Mouse (Mus musculus) CH12.LX (cell line): ENCODE data around the gene Dlg2.

Experiments
- CTCF ChIP-seq, 2 experiments: IDR thresholded peaks in 1 of 2; conservative IDR thresholded peaks in 1 of 2; 2 replicates each; pipeline ENCODE4 v1.5.1; 2011 to 2012; ENCODE audit warnings: low read depth in 2 of 2, low read length in 2 of 2, improper control_type of control experiment in 1 of 2, inconsistent platforms in 1 of 2, mild to moderate bottlenecking in 1 of 2, moderate library complexity in 1 of 2
- EP300 ChIP-seq: IDR thresholded peaks from 2 replicates; pipeline ENCODE4 v1.6.1; 2011; ENCODE audit warnings: low read length, improper control_type of control experiment
- ETS1 ChIP-seq: conservative IDR thresholded peaks from 2 replicates; pipeline ENCODE4 v1.6.1; 2012; ENCODE audit warnings: low read depth, mild to moderate bottlenecking, inconsistent platforms, low read length, improper control_type of control experiment, moderate library complexity
- MAX ChIP-seq: IDR thresholded peaks from 2 replicates; pipeline ENCODE4 v1.6.1; 2011; ENCODE audit warnings: low read length, improper control_type of control experiment
- MAZ ChIP-seq: IDR thresholded peaks from 2 replicates; pipeline ENCODE4 v1.6.1; 2012; ENCODE audit warnings: low read depth, mild to moderate bottlenecking, inconsistent platforms, low read length, improper control_type of control experiment, moderate library complexity
- NELFE ChIP-seq: IDR thresholded peaks from 2 replicates; pipeline ENCODE4 v1.6.1; 2011; ENCODE audit warnings: low read depth, low read length, improper control_type of control experiment
- POLR2A ChIP-seq: IDR thresholded peaks from 2 replicates; pipeline ENCODE4 v1.6.1; 2011; ENCODE audit warnings: low read depth, mild to moderate bottlenecking, improper control_type of control experiment, low read length
- USF1 ChIP-seq: IDR thresholded peaks from 2 replicates; pipeline ENCODE4 v1.6.1; 2014; ENCODE audit warnings: low read depth, mild to moderate bottlenecking, inconsistent platforms, low read length, improper control_type of control experiment
- ZKSCAN1 ChIP-seq: IDR thresholded peaks from 2 replicates; pipeline ENCODE4 v1.6.1; 2012; ENCODE audit warnings: low read depth, inconsistent platforms, low read length, improper control_type of control experiment, borderline replicate concordance
- ZNF384 ChIP-seq: IDR thresholded peaks from 2 replicates; pipeline ENCODE4 v1.6.1; 2012; ENCODE audit warnings: low read depth, low read length, improper control_type of control experiment, inconsistent platforms

DNA sequence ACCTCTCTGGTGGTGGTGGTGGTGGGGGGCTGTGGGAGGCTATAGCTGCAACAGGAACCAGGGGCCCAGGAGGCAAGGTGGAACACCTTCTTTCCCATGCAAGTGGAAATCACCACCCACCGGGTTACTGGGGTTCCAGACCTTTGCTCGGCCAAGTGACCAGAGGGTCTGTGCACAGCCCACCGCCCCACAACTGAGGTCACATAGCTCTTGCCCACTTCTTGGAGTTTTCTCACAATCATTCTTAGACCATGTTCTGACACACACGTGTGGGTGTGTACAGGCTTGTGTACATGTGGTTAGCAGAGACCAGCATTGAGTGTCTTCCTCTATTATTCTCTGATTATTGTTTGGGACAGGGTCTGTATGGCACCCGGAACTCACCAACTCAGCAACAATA, 15.0 kb upstream of the Dlg2 start:
- TF ChIP-seq POLR2A, result no peak
- no peak for TF ChIP-seq ZNF384
- TF ChIP-seq CTCF (conservative IDR thresholded peaks at IDR 0.05 in 1 of 2, IDR thresholded peaks at IDR 0.05 in 1 of 2; ENCODE audit: low read depth in 2 of 2, low read length in 2 of 2), result no peak
- no peak for TF ChIP-seq MAZ
- no peak for TF ChIP-seq EP300
- no peak for TF ChIP-seq MAX
- no peak for TF ChIP-seq NELFE
- no peak for TF ChIP-seq USF1
- TF ChIP-seq ZKSCAN1, result no peak
- no peak for TF ChIP-seq ETS1
